Mouse (Mus musculus) heart, postnatal 0 days (tissue): Measurements from ENCODE around the gene Gm48552. TPM values are rescaled to one million over a fixed set of nuclear protein-coding genes. Genes with fewer than 3 reads are reported as not detected.

Experiments
- ATAC-seq: fragments of 200-750 bp; cut with Nextera tagmentation; 2 replicates; pipeline ENCODE4 v1.8.0; 2017; ENCODE audit warnings: low read depth, moderate number of reproducible peaks, moderate library complexity; ENCODE audit not compliant: insufficient read depth
- DNase-seq: peaks from one replicate; pipeline ENCODE4 v3.0.0-alpha.2; 2016; ENCODE audit warnings: low spot score
- H3K27ac ChIP-seq: fragments of 300-500 bp; sonication (generic); 2 replicates; pipeline ENCODE4 v1.5.1; 2014; ENCODE audit warnings: low read depth, mild to moderate bottlenecking
- H3K27me3 ChIP-seq: fragments of 300-500 bp; sonication (generic); 2 replicates; pipeline ENCODE4 v1.6.1; 2014; ENCODE audit warnings: low read length, mixed read lengths; ENCODE audit not compliant: control insufficient read depth, insufficient read depth
- H3K36me3 ChIP-seq: fragments of 300-500 bp; sonication (generic); replicated peaks from 2 replicates; pipeline ENCODE4 v1.6.1; 2014; ENCODE audit warnings: low read length, mixed read lengths; ENCODE audit not compliant: control insufficient read depth, insufficient read depth
- H3K4me1 ChIP-seq: fragments of 300-500 bp; sonication (generic); 2 replicates; pipeline ENCODE4 v1.6.1; 2014; ENCODE audit warnings: antibody characterized with exemption; ENCODE audit not compliant: control insufficient read depth, insufficient read depth
- H3K4me2 ChIP-seq: fragments of 300-500 bp; sonication (generic); 2 replicates; pipeline ENCODE4 v1.6.1; 2014; ENCODE audit warnings: low read depth, mild to moderate bottlenecking, low read length, moderate library complexity
- H3K4me3 ChIP-seq: fragments of 300-500 bp; sonication (generic); 2 replicates; pipeline ENCODE4 v1.5.1; 2014; ENCODE audit warnings: low read depth, low read length
- H3K9ac ChIP-seq: fragments of 300-500 bp; sonication (generic); replicated peaks from 2 replicates; pipeline ENCODE4 v1.6.1; 2014; ENCODE audit warnings: low read depth, low read length, mixed read lengths
- H3K9me3 ChIP-seq: fragments of 300-500 bp; sonication (generic); replicated peaks from 2 replicates; pipeline ENCODE4 v1.6.1; 2016; ENCODE audit warnings: low read length; ENCODE audit not compliant: control insufficient read depth
- CTCF ChIP-seq: IDR thresholded peaks from 2 replicates; pipeline ENCODE4 v1.5.1; 2016; ENCODE audit warnings: antibody characterized with exemption, control low read depth, low read depth
- EP300 ChIP-seq: IDR thresholded peaks from 2 replicates; pipeline ENCODE4 v1.6.1; 2016; ENCODE audit warnings: antibody characterized with exemption, low read depth
- WGBS: fragments of 180-500 bp; shearing (Covaris S2); extraction: QIAGEN DNeasy Blood & Tissue Kit; methylation state at CpG from one replicate; pipeline ENCODE4 v1.1.7; 2014; 5-methylcytosine and 5-hydroxymethylcytosine counted together
- polyA plus RNA-seq: library from polyadenylated mRNA; unstranded; fragments of >200 nt; fragmentation: Nextera tagmentation; extraction: Ambion mirVana; gene quantifications from 2 replicates; pipeline ENCODE4 v1.2.1, GENCODE M21; 2015
- total RNA-seq: library from RNA; depleted of rRNA; stranded (reverse); fragments of >200 nt; gene quantifications from 2 replicates; pipeline ENCODE4 v1.2.3, GENCODE M21; 2014; ENCODE audit warnings: low replicate concordance

Gene Gm48552
- total and polyA plus RNA-seq, 2 experiments from 2014 or later = 0.45 TPM; not detected in 1

DNA sequence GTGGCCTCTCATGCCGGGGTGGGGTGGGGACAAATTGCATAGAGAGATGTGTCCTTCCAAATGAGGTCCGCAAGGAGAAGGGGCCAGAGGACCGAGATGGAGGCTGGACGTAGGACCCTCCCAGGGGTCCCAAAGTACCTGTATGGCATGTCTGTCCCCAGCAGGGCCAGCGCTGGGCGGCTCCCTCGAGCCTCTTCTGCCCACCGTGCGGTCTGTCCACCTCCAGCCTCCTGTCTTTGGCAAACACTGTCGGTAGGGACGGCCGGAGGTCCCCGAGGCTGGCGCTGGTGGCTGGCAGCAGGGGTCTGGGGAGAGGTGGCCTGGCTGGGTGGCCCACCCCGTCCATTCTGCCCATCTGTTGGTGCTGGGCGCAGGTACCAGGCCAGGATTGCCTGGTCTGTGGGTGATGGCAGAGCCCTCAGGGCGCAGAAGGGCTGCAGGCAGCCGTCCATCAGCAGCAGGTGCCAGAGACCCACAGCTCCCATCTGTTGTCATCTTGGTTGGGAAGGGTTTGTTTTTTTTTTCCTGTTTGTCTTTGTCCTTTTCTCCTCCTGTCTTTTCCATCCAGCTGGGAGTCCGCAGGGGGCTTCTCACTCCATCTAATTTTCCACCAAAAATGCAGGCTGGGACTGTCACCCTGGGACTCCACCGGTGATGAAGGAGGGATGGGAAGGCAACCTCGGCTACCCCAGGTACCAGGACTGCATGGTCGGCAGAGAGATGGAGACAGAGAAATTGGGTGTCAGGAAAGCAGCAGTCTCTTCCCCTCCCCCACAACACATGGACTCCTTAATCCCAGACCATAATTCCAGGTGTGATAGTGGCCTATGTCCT is 11.8 kb downstream of the Gm48552 start:
- TF ChIP-seq CTCF = no peak
- TF ChIP-seq EP300 = no peak
- no peak overlapping the region for H3K9ac ChIP-seq
- H3K4me1 ChIP-seq = peaks cover 15% of the 10 kb centered on the region
- no peaks in the 10 kb centered on the region for H3K27me3 ChIP-seq
- no peaks in the 10 kb centered on the region for H3K9me3 ChIP-seq
- DNase-seq (no peak), ATAC-seq (no peak)
- peaks cover 71% of the 10 kb centered on the region for H3K36me3 ChIP-seq
- 78% methylated on average over 22 of the region's 22 CpGs for WGBS
- no peak overlapping the region for H3K4me3 ChIP-seq
- no peak overlapping the region for H3K4me2 ChIP-seq
- peak overlapping the region; percentile 75; the same call in 1 of the 2 replicates for H3K27ac ChIP-seq

DNA sequence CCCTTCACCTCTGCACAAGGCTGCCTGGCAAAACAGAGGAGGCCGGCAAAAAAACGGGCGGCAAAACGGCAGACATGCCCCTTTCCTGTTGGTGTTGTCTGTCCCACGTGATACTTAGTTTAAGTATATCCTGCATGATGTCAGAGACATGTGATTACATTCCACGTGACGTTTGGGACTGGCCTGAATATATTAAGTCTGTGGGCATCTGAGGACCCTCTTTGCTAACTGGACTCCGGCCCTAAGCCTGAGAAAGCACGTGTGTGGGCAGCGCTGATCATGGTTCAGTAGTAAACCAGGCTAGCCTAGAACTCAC is 12.4 kb downstream of the Gm48552 start:
- TF ChIP-seq CTCF (no peak), EP300 (no peak)
- 41% methylated on average over 10 of the region's 10 CpGs for WGBS
- H3K4me2 ChIP-seq = no peak overlapping the region
- peaks cover 15% of the 10 kb centered on the region for H3K4me1 ChIP-seq
- peak; percentile 28; the same call in 1 of the 2 replicates for ATAC-seq
- DNase-seq = peak; percentile 68
- peak overlapping the region; percentile 75 for H3K27ac ChIP-seq
- H3K4me3 ChIP-seq = no peak overlapping the region
- no peaks in the 10 kb centered on the region for H3K27me3 ChIP-seq
- H3K9ac ChIP-seq = no peak overlapping the region
- H3K9me3 ChIP-seq = no peaks in the 10 kb centered on the region
- H3K36me3 ChIP-seq = peaks cover 77% of the 10 kb centered on the region

DNA sequence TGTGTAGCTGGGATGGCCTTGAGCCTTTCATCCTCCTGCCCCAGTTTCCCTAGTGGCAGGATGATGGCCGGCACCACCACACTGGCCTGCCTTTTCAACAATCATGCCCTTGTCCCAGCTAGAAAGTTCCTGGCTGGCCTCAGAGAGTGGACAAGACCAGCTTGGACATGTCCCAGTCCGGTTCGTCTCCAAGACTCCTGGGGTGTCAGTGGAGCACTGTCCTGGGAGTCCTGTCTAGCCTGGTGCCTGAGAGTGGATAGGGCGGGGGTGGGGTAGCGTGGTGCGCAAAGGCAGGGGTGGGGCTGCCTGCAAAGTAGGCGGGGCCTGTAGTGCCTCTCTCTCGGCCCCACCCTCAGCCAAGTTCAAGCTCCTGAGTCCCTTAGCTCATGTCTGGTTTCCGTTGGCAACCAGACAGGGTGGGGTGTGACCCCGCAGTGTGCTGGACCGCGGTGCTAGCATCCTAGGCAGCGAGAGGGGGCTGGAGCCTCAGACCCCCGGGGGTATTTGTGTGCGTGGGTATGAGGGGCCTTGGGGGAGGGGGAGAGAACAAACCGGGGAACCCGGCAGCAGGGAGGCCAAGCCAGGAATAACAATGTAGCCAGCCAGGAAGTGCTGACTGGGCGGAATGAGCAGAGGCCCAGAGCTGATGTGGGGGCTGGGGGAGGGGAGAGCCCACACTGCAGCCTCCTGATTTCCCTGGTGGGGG is 12.9 kb downstream of the Gm48552 start:
- no peaks in the 10 kb centered on the region for H3K9me3 ChIP-seq
- H3K27ac ChIP-seq = peak overlapping the region; percentile 75
- WGBS = 19% methylated on average over 18 of the region's 18 CpGs
- peak overlapping the region; percentile 30; the same call in 1 of the 2 replicates for H3K4me2 ChIP-seq
- TF ChIP-seq EP300 (no peak; the same call in none of the 2 replicates), CTCF (no peak)
- H3K36me3 ChIP-seq = peaks cover 76% of the 10 kb centered on the region
- H3K27me3 ChIP-seq = no peaks in the 10 kb centered on the region
- no peak overlapping the region for H3K4me3 ChIP-seq
- peak; percentile 75 for DNase-seq
- H3K9ac ChIP-seq = no peak overlapping the region
- peaks cover 16% of the 10 kb centered on the region for H3K4me1 ChIP-seq
- ATAC-seq = peak; percentile 73

DNA sequence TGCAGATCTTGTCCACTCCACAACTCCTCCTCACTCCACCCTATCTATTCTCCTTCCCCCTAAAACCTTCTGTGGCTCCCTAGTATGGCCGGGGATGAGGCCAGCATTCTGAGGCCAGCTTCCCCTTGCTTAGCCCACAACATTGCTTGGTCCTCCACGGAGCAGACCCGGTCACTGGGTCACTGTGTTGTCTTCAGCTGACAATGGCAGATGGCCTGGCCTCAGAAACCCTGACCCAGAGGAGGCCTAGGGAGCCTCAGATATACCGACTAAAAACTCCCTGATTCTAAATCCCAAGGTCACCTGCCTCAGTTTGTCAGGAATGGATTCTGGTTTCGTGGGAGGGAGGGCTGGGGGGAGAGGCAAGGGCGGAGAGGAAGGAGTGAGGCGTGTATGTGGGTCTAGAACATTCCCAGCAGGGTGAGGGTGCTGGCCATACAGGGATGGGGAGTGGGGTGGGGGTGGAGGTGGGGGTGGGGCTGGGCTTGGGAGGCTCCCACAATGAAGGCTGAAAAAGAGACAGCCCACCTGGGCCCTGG is 13.5 kb downstream of the Gm48552 start:
- H3K4me3 ChIP-seq = no peak overlapping the region
- no peak overlapping the region for H3K9ac ChIP-seq

DNA sequence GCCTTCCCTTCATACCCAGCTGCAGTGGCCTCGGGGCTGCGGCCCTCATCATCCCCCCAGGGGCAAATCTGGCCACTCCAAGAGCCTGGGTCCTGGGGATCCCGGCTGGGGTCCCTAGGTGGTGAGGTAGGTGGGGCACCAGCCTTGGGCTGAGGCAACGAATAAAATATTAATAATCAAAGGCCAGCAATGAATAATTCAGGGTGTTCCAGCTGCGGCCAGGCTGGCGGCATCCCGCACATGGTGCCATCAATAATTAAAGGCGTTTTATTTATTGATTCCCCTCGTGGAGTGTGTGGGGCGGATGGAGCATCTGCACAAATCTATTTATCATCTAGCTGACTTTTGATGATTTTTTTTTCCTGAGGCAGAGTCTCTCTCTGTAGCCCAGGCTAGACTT is 14.7 kb downstream of the Gm48552 start:
- peaks cover 34% of the 10 kb centered on the region for H3K4me1 ChIP-seq
- H3K9me3 ChIP-seq = no peaks in the 10 kb centered on the region
- peaks cover 73% of the 10 kb centered on the region for H3K36me3 ChIP-seq
- H3K27ac ChIP-seq = no peak overlapping the region
- H3K27me3 ChIP-seq = no peaks in the 10 kb centered on the region
- 77% methylated on average over 10 of the region's 10 CpGs for WGBS
- no peak overlapping the region for H3K9ac ChIP-seq
- no peak for ATAC-seq
- H3K4me3 ChIP-seq = no peak overlapping the region
- TF ChIP-seq EP300 (no peak), CTCF (no peak)
- DNase-seq = no peak
- no peak overlapping the region for H3K4me2 ChIP-seq

More for the DNA sequence above, 13.5 kb downstream of the Gm48552 start:
- peak overlapping the region; percentile 30; the same call in 1 of the 2 replicates for H3K4me2 ChIP-seq
- peaks cover 22% of the 10 kb centered on the region for H3K4me1 ChIP-seq
- WGBS = 35% methylated on average over 7 of the region's 7 CpGs
- H3K36me3 ChIP-seq = peaks cover 77% of the 10 kb centered on the region
- DNase-seq (no peak), ATAC-seq (no peak)
- TF ChIP-seq EP300 (no peak), CTCF (no peak)
- no peaks in the 10 kb centered on the region for H3K9me3 ChIP-seq
- H3K27me3 ChIP-seq = no peaks in the 10 kb centered on the region
- H3K27ac ChIP-seq = peak overlapping the region; percentile 75
